Mouse (Mus musculus): ENCODE measurements at regions not wholly inside any gene's neighbourhood (a gene's known extent, or its start where the extent isn't known, plus 50 kb on each side); places are given as distances from the start of the nearest gene placed in this dataset.

GRCm38 (mm10) chr5:106113186-106113585 lies 236.8 kb downstream of the Zfp326 start:
- TF ChIP-seq CTCF (IDR thresholded peaks at IDR 0.05; ENCODE audit: extremely low read depth, insufficient read depth, insufficient read length, insufficient replicate concordance) (no peak), POLR2A (IDR thresholded peaks at IDR 0.05; ENCODE audit: low read depth, low read length) (no peak)

All from spleen, adult 2 months (tissue).